Mouse (Mus musculus) kidney, postnatal 14 days (tissue): Measurements from ENCODE around the gene Mapkapk5.

Source experiments
- DNase-seq: peaks from one replicate; pipeline ENCODE4 v3.0.0; 2022; ENCODE audit warnings: mixed read lengths

The Mapkapk5 gene

GRCm38 (mm10) chr5:121484801-121485200, 60.9 kb downstream of the Mapkapk5 start:
- DNase-seq = no peak

GRCm38 (mm10) chr5:121477680-121478079, 68.0 kb downstream of the Mapkapk5 start:
- peak; percentile 58 for DNase-seq

- no peak for DNase-seq
Measured at GRCm38 (mm10) chr5:121476040-121476439, 69.7 kb downstream of the Mapkapk5 start.
